Comparison of ENCODE assay signal across 15 mouse cellular contexts in genomic region chr3:30247256-30247655, GRCm38 (mm10).
DNase-seq lines count a peak whose midpoint lies in the region; ATAC-seq and TF ChIP-seq lines count a peak whose summit lies in the region.
"Had no signal": no experiment of that assay in that cellular context is flagged by ENCODE, and none has a peak within 500 bp of the region (broad histone marks: within the 10 kb centered on the region; RNA-seq: fewer than 3 reads in every experiment).

No protein-coding gene starts in this region.

- H3K4me1 ChIP-seq in heart, adult 2 months (ENCODE audit: control insufficient read depth, insufficient read depth, low read length), result peaks cover 8% of the 10 kb centered on the region
- H3K4me1 ChIP-seq in kidney, embryonic 15.5 days, result peaks cover 33% of the 10 kb centered on the region
- peaks cover 42% of the 10 kb centered on the region for H3K4me1 ChIP-seq in lung, embryonic 16.5 days (replicated peaks; ENCODE audit: control insufficient read depth, insufficient read depth, low read length)
- no peaks in the 10 kb centered on the region for H3K4me1 ChIP-seq in forebrain, postnatal 0 days (ENCODE audit: insufficient read depth)
- H3K4me1 ChIP-seq: forebrain, embryonic 13.5 days; hindbrain, embryonic 15.5 days; midbrain, embryonic 15.5 days; neural tube, embryonic 12.5 days had no signal

- peaks cover 6% of the 10 kb centered on the region for H3K36me3 ChIP-seq in heart, adult 2 months (ENCODE audit: control insufficient read depth, insufficient read depth, low read length)
- no peaks in the 10 kb centered on the region for H3K36me3 ChIP-seq in kidney, embryonic 15.5 days
- no peaks in the 10 kb centered on the region for H3K36me3 ChIP-seq in lung, embryonic 16.5 days (ENCODE audit: control insufficient read depth, insufficient read depth, low read length)
- no peaks in the 10 kb centered on the region for H3K36me3 ChIP-seq in forebrain, postnatal 0 days (ENCODE audit: insufficient read depth)
- H3K36me3 ChIP-seq: embryonic facial prominence, embryonic 13.5 days; hindbrain, embryonic 15.5 days; midbrain, embryonic 15.5 days; neural tube, embryonic 12.5 days had no signal

- no peaks in the 10 kb centered on the region for H3K9me3 ChIP-seq in kidney, embryonic 15.5 days (replicated peaks)
- no peaks in the 10 kb centered on the region for H3K9me3 ChIP-seq in lung, embryonic 16.5 days (ENCODE audit: control insufficient read depth, low read length)
- no peaks in the 10 kb centered on the region for H3K9me3 ChIP-seq in forebrain, postnatal 0 days (ENCODE audit: low read length)
- H3K9me3 ChIP-seq: embryonic facial prominence, embryonic 13.5 days; forebrain, embryonic 13.5 days; hindbrain, embryonic 15.5 days; midbrain, embryonic 15.5 days; neural tube, embryonic 12.5 days had no signal

- no peak overlapping the region for H3K4me2 ChIP-seq in kidney, embryonic 15.5 days
- H3K4me2 ChIP-seq in lung, embryonic 16.5 days (ENCODE audit: low read depth, low read length), result peak overlapping the region; percentile 33
- H3K4me2 ChIP-seq in forebrain, postnatal 0 days (ENCODE audit: low read depth), result no peak overlapping the region
- H3K4me2 ChIP-seq: embryonic facial prominence, embryonic 13.5 days; forebrain, embryonic 13.5 days; hindbrain, embryonic 15.5 days; midbrain, embryonic 15.5 days; neural tube, embryonic 12.5 days had no signal

- no peak overlapping the region for H3K9ac ChIP-seq in heart, adult 2 months (ENCODE audit: low read depth, low read length)
- no peak overlapping the region for H3K9ac ChIP-seq in kidney, embryonic 15.5 days
- H3K9ac ChIP-seq in lung, embryonic 16.5 days (ENCODE audit: low read length), result no peak overlapping the region
- H3K9ac ChIP-seq in forebrain, postnatal 0 days, result no peak overlapping the region
- H3K9ac ChIP-seq: embryonic facial prominence, embryonic 13.5 days; forebrain, embryonic 13.5 days; hindbrain, embryonic 15.5 days; liver, postnatal 0 days; midbrain, embryonic 15.5 days; neural tube, embryonic 12.5 days had no signal

- 90% methylated on average over 5 of the region's 5 CpGs for WGBS in heart, adult 2 months
- WGBS in kidney, embryonic 15.5 days, result 71% methylated on average over 5 of the region's 5 CpGs
- WGBS in lung, embryonic 16.5 days, result 57% methylated on average over 5 of the region's 5 CpGs
- 76% methylated on average over 5 of the region's 5 CpGs for whole genome bisulfite sequencing in forebrain, postnatal 0 days

- no peak for TF ChIP-seq EP300 in heart, adult 2 months (IDR thresholded peaks at IDR 0.05; ENCODE audit: insufficient read depth, low read depth, low read length)

- TF ChIP-seq CTCF in heart, adult 2 months (IDR thresholded peaks at IDR 0.05), result no peak
- no peak for TF ChIP-seq CTCF in forebrain, postnatal 0 days (IDR thresholded peaks at IDR 0.05; ENCODE audit: low read depth)

- H3K4me3 ChIP-seq in heart, adult 2 months, result no peak overlapping the region
- no peak overlapping the region for H3K4me3 ChIP-seq in kidney, embryonic 15.5 days (replicated peaks)
- H3K4me3 ChIP-seq in lung, embryonic 16.5 days (ENCODE audit: low read length), result no peak overlapping the region
- H3K4me3 ChIP-seq in forebrain, postnatal 0 days (ENCODE audit: low read depth, low read length), result no peak overlapping the region
- H3K4me3 ChIP-seq: embryonic facial prominence, embryonic 13.5 days; forebrain, embryonic 13.5 days; hindbrain, embryonic 15.5 days; layer of hippocampus, adult 2 months; midbrain, embryonic 15.5 days; neural tube, embryonic 12.5 days had no signal

- H3K27me3 ChIP-seq in heart, adult 2 months (ENCODE audit: control insufficient read depth, insufficient read depth, low read length), result no peaks in the 10 kb centered on the region
- no peaks in the 10 kb centered on the region for H3K27me3 ChIP-seq in kidney, embryonic 15.5 days
- H3K27me3 ChIP-seq in lung, embryonic 16.5 days (ENCODE audit: control insufficient read depth, insufficient read depth, low read depth, low read length), result no peaks in the 10 kb centered on the region
- no peaks in the 10 kb centered on the region for H3K27me3 ChIP-seq in forebrain, postnatal 0 days (ENCODE audit: insufficient read depth, low read length)
- H3K27me3 ChIP-seq: embryonic facial prominence, embryonic 13.5 days; forebrain, embryonic 13.5 days; hindbrain, embryonic 15.5 days; midbrain, embryonic 15.5 days; neural tube, embryonic 12.5 days had no signal

- no peak for ATAC-seq in kidney, embryonic 15.5 days (replicated peaks; ENCODE audit: low FRiP score)
- no peak for ATAC-seq in lung, embryonic 16.5 days (ENCODE audit: low read depth)
- no peak for ATAC-seq in forebrain, postnatal 0 days
- ATAC-seq: forebrain, embryonic 13.5 days; liver, postnatal 0 days; midbrain, embryonic 15.5 days had no signal

- intact Hi-C loops in heart, adult 2 months (cut with DNase I), result loop anchor here (10.0 kb wide), 2 partner anchors 142 to 232 kb away; no protein-coding TSS in a partner anchor
- intact Hi-C loops in heart, postnatal 10 days (cut with DNase I), result loop anchor here (10.0 kb wide), 1 partner anchor 232 kb away; no protein-coding TSS in a partner anchor

- H3K79me2 ChIP-seq in heart, adult 2 months (replicated peaks; ENCODE audit: control insufficient read depth, insufficient read depth, low read length), result no peaks in the 10 kb centered on the region

- H3K27ac ChIP-seq in heart, adult 2 months, result peak overlapping the region; percentile 75; the same call in 1 of the 2 replicates
- H3K27ac ChIP-seq in kidney, embryonic 15.5 days, result peak overlapping the region; percentile 70
- H3K27ac ChIP-seq in lung, embryonic 16.5 days (ENCODE audit: low read length), result peak overlapping the region; percentile 82
- no peak overlapping the region for H3K27ac ChIP-seq in forebrain, postnatal 0 days (ENCODE audit: low read depth, low read length)
- H3K27ac ChIP-seq: embryonic facial prominence, embryonic 13.5 days; forebrain, embryonic 13.5 days; hindbrain, embryonic 15.5 days; layer of hippocampus, adult 2 months; midbrain, embryonic 15.5 days; neural tube, embryonic 12.5 days had no signal

- no peak for DNase-seq in heart, adult 2 months
- no peak for DNase-seq in heart, postnatal 10 days
- no peak for DNase-seq in kidney, adult 9 months
- no peak for DNase-seq in forebrain, postnatal 0 days
- no peak for DNase-seq in thymus, postnatal 36 days
- no peak for DNase-seq in layer of hippocampus, adult 11-12 months (ENCODE audit: low spot score)
- DNase-seq: liver, postnatal 0 days had no signal

- TF ChIP-seq POLR2A in heart, adult 2 months (IDR thresholded peaks at IDR 0.05; ENCODE audit: insufficient read depth, low read depth, low read length), result no peak
